Mouse (Mus musculus) testis, adult 2 months (tissue): Measurements from ENCODE around the gene Ift88.
A peak's percentile ranks its signal among the peaks of the same experiment; 100 is the strongest.

ENCODE experiments used
- CTCF ChIP-seq: fragments of 200-500 bp; IDR thresholded peaks from 2 replicates; pipeline ENCODE4 v1.5.1; 2012; ENCODE audit warnings: low read depth, mild to moderate bottlenecking, inconsistent platforms, low read length, moderate library complexity; ENCODE audit not compliant: control insufficient read depth, insufficient read depth, insufficient replicate concordance
- POLR2A ChIP-seq: fragments of 200-500 bp; IDR thresholded peaks from 2 replicates; pipeline ENCODE4 v1.6.1; 2012; ENCODE audit warnings: low read depth, mild to moderate bottlenecking, inconsistent platforms, low read length, moderate library complexity; ENCODE audit not compliant: control insufficient read depth

- TF ChIP-seq POLR2A (peak; percentile 65; the same call in 1 of the 2 replicates), CTCF (no peak)
Observed at GRCm38 (mm10) chr14:57537261-57538015, 113.6 kb downstream of the Ift88 start.
